Mouse (Mus musculus) stomach, postnatal 0 days (tissue): ENCODE measurements around the gene E2f4.

Experiments
- CTCF ChIP-seq: IDR thresholded peaks from 2 replicates; pipeline ENCODE4 v1.5.1; 2016; ENCODE audit warnings: antibody characterized with exemption, low read depth, mild to moderate bottlenecking, moderate library complexity
- EP300 ChIP-seq: optimal IDR thresholded peaks from 2 replicates; pipeline ENCODE3; 2016; ENCODE audit warnings: antibody characterized with exemption

DNA sequence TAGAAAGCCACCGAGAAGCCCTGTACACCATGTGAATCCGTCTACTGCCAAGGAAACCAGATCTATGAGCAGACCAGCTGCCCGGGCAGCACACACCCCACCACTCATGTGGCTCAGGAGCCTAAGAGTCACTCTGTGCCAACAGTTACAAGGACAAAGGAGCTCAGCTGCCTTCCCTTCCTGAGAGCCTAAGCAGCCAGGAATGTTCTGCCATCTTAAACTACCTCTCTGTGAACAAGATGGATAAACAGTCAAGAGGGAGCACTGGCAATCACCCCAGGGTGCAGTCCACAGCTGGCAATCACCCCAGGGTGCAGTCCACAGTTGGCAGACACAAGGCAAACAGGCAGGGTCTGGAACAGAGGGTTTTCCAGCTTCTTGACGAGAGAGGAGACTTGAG, 20.5 kb downstream of the E2f4 start:
- no peak for TF ChIP-seq CTCF
- TF ChIP-seq EP300 = no peak
